Mouse (Mus musculus) lung, postnatal 0 days (tissue): ENCODE data around the gene Asrgl1.

Source experiments
- CTCF ChIP-seq: IDR thresholded peaks from 2 replicates; pipeline ENCODE4 v1.5.1; 2016; ENCODE audit warnings: antibody characterized with exemption, mild to moderate bottlenecking
- EP300 ChIP-seq: IDR thresholded peaks from 2 replicates; pipeline ENCODE4 v1.6.1; 2016; ENCODE audit warnings: antibody characterized with exemption, mild to moderate bottlenecking, control low read depth

DNA sequence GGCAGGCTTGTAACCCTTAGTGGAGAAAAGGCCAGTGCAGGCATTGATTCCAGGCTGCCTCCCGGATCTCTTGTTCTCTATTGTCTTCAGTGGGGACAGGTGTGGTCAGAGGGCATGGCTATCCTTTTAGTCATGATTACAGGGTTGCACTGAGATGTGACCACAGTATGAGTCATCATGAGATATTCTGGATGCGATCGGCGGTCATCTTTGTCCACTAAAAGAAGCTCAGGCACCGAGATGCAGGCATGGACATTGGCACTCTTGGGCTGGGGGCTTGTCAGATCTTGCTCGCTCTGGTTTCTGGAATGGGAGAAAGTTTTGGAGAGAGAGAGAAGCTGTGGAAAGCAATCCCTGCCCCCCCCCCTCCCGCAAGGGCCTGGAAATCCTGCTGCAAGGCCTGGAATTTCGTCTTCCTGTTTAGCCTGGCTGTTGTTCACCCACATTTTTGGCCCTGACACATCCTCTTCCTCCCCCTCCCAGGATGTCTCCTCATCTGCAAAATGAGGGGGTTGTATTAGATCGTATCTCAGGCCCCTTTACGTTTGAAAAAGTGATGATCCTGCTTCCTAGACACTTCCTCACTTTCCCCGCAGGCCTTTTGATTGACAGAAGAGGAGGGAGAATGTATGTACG lies 61.5 kb downstream of the Asrgl1 start:
- TF ChIP-seq CTCF (no peak), EP300 (peak; percentile 74)
